Mouse (Mus musculus): Measurements from ENCODE around the gene Fars2.

DNA sequence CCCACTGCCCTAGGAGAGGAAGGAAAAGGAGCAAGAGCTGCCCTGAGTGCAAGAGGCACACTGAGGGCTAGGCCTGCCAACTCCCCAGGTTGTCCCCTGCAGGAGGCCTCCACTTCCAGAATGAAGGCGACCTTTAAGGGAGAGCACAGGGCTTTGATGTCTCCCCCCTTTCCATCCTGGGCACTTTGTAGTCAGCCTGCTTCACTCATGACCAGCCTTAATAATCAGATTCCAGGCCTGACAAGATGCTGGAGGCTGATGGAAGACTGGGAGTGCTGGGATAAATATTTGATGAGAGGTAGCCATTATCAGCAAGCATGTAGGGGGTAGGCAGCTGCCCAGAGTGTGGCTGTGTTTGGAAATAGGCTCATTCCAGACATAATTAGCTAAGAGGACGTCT lies 421.2 kb downstream of the Fars2 start:
- no peak for TF ChIP-seq POLR2A (IDR thresholded peaks at IDR 0.05; ENCODE audit: control insufficient read depth, low read depth, low read length)
- TF ChIP-seq CTCF (IDR thresholded peaks at IDR 0.05; ENCODE audit: control insufficient read depth, insufficient read depth, insufficient replicate concordance, low read depth, low read length): no peak

Data from testis, adult 2 months (tissue).